Mouse (Mus musculus) lung, embryonic 14.5 days (tissue): ENCODE measurements at regions not wholly inside any gene's neighbourhood (a gene's known extent, or its start where the extent isn't known, plus 50 kb on each side); places are given as distances from the start of the nearest gene placed in this dataset.

Experiments used
- ATAC-seq: fragments of 200-750 bp; cut with Nextera tagmentation; 2 replicates; pipeline ENCODE4 v1.8.0; 2017; ENCODE audit warnings: mild to moderate bottlenecking, moderate TSS enrichment, moderate library complexity; ENCODE audit not compliant: insufficient read depth
- DNase-seq: peaks from one replicate; pipeline ENCODE4 v3.0.0-alpha.2; 2015
- H3K27ac ChIP-seq: fragments of 300-500 bp; sonication (generic); 2 replicates; pipeline ENCODE4 v1.5.1; 2014; ENCODE audit warnings: low read depth, mild to moderate bottlenecking, moderate library complexity
- H3K27me3 ChIP-seq: fragments of 300-500 bp; sonication (generic); 2 replicates; pipeline ENCODE4 v1.6.1; 2014; ENCODE audit warnings: low read length, control low read depth; ENCODE audit not compliant: insufficient read depth
- H3K36me3 ChIP-seq: fragments of 300-500 bp; sonication (generic); 2 replicates; pipeline ENCODE4 v1.6.1; 2014; ENCODE audit warnings: control low read depth; ENCODE audit not compliant: insufficient read depth
- H3K4me1 ChIP-seq: fragments of 300-500 bp; sonication (generic); 2 replicates; pipeline ENCODE4 v1.6.1; 2014; ENCODE audit warnings: antibody characterized with exemption, control low read depth; ENCODE audit not compliant: insufficient read depth
- H3K4me2 ChIP-seq: fragments of 300-500 bp; sonication (generic); 2 replicates; pipeline ENCODE4 v1.6.1; 2014; ENCODE audit warnings: mild to moderate bottlenecking
- H3K4me3 ChIP-seq: fragments of 300-500 bp; sonication (generic); 2 replicates; pipeline ENCODE4 v1.5.1; 2014; ENCODE audit warnings: low read depth, low read length
- H3K9ac ChIP-seq: fragments of 300-500 bp; sonication (generic); 2 replicates; pipeline ENCODE4 v1.6.1; 2014
- H3K9me3 ChIP-seq: fragments of 300-500 bp; sonication (generic); 2 replicates; pipeline ENCODE4 v1.6.1; 2016; ENCODE audit warnings: low read depth, low read length, control low read depth
- CTCF ChIP-seq: IDR thresholded peaks from 2 replicates; pipeline ENCODE4 v1.5.1; 2016; ENCODE audit warnings: antibody characterized with exemption, low read depth
- WGBS: fragments of 180-500 bp; shearing (Covaris S2); extraction: QIAGEN DNeasy Blood & Tissue Kit; methylation state at CpG from one replicate; pipeline ENCODE4 v1.1.7; 2014; 5-methylcytosine and 5-hydroxymethylcytosine counted together

- Histone ChIP-seq H3K4me3 (no peak overlapping the region), H3K36me3 (no peaks in the 10 kb centered on the region), H3K27me3 (peaks cover 20% of the 10 kb centered on the region), H3K4me1 (peaks cover 7% of the 10 kb centered on the region; the same call in 1 of the 2 replicates), H3K4me2 (no peak overlapping the region), H3K27ac (0 out of 2 replicates have a peak overlapping the region, but pooled peaks have one; percentile 38), H3K9ac (no peak overlapping the region), H3K9me3 (no peaks in the 10 kb centered on the region)
- peak; percentile 86 for DNase-seq
- no peak for TF ChIP-seq CTCF
- 57% methylated on average over 8 of the region's 8 CpGs for WGBS
- ATAC-seq, result peak; percentile 76
Observed at GRCm38 (mm10) chr4:124446615-124447014, 164.0 kb downstream of the 3100002H09Rik start.

- Histone ChIP-seq H3K9ac (no peak overlapping the region), H3K27me3 (peaks cover 25% of the 10 kb centered on the region), H3K4me2 (no peak overlapping the region), H3K4me1 (peaks cover 7% of the 10 kb centered on the region; the same call in 1 of the 2 replicates), H3K9me3 (no peaks in the 10 kb centered on the region), H3K36me3 (no peaks in the 10 kb centered on the region), H3K4me3 (no peak overlapping the region), H3K27ac (no peak overlapping the region)
- TF ChIP-seq CTCF, result no peak
- ATAC-seq, result no peak
- 3% methylated on average over 10 of the region's 10 CpGs for WGBS
- DNase-seq, result no peak
Observed at GRCm38 (mm10) chr4:124443613-124444108, 166.9 kb downstream of the 3100002H09Rik start.

- no peak for TF ChIP-seq CTCF
- H3K4me1 ChIP-seq, result peaks cover 7% of the 10 kb centered on the region; the same call in 1 of the 2 replicates
- no peaks in the 10 kb centered on the region for H3K9me3 ChIP-seq
- H3K36me3 ChIP-seq, result no peaks in the 10 kb centered on the region
- DNase-seq (no peak), ATAC-seq (no peak)
- H3K4me2 ChIP-seq, result no peak overlapping the region
- H3K27me3 ChIP-seq, result peaks cover 25% of the 10 kb centered on the region
- H3K27ac ChIP-seq, result no peak overlapping the region
- H3K4me3 ChIP-seq, result no peak overlapping the region
- WGBS, result 13% methylated on average over 10 of the region's 10 CpGs
- H3K9ac ChIP-seq, result no peak overlapping the region
Observed at GRCm38 (mm10) chr4:124443130-124443503, 167.5 kb downstream of the 3100002H09Rik start.

- DNase-seq (no peak), ATAC-seq (no peak)
- Histone ChIP-seq H3K27me3 (peaks cover 25% of the 10 kb centered on the region), H3K4me1 (peaks cover 7% of the 10 kb centered on the region; the same call in 1 of the 2 replicates), H3K9me3 (no peaks in the 10 kb centered on the region), H3K9ac (no peak overlapping the region), H3K4me3 (no peak overlapping the region), H3K4me2 (no peak overlapping the region), H3K27ac (no peak overlapping the region), H3K36me3 (no peaks in the 10 kb centered on the region)
- 12% methylated on average over 10 of the region's 10 CpGs for WGBS
- no peak for TF ChIP-seq CTCF
Observed at GRCm38 (mm10) chr4:124442491-124443129, 168.0 kb downstream of the 3100002H09Rik start.

GRCm38 (mm10) chr4:124441737-124442487, 168.7 kb downstream of the 3100002H09Rik start:
- peaks cover 7% of the 10 kb centered on the region; the same call in 1 of the 2 replicates for H3K4me1 ChIP-seq
- peak; percentile 30; the same call in 1 of the 2 replicates for TF ChIP-seq CTCF
- peaks cover 25% of the 10 kb centered on the region for H3K27me3 ChIP-seq
- no peak overlapping the region for H3K4me2 ChIP-seq
- no peaks in the 10 kb centered on the region for H3K36me3 ChIP-seq
- H3K9ac ChIP-seq, result no peak overlapping the region
- ATAC-seq, result no peak
- peak; percentile 24 for DNase-seq
- H3K4me3 ChIP-seq, result no peak overlapping the region
- H3K9me3 ChIP-seq, result no peaks in the 10 kb centered on the region
- 35% methylated on average over 15 of the region's 15 CpGs for WGBS
- no peak overlapping the region for H3K27ac ChIP-seq

GRCm38 (mm10) chr4:124435040-124435434, 175.6 kb downstream of the 3100002H09Rik start:
- no peak for DNase-seq

More at GRCm38 (mm10) chr4:124435040-124435434, 175.6 kb downstream of the 3100002H09Rik start:
- no peaks in the 10 kb centered on the region for H3K36me3 ChIP-seq
- WGBS, result 40% methylated on average over 12 of the region's 12 CpGs
- peaks cover 6% of the 10 kb centered on the region; the same call in 1 of the 2 replicates for H3K27me3 ChIP-seq
- no peak for ATAC-seq
- no peak overlapping the region for H3K9ac ChIP-seq
- H3K4me3 ChIP-seq, result no peak overlapping the region
- no peak overlapping the region for H3K4me2 ChIP-seq
- TF ChIP-seq CTCF, result no peak
- no peaks in the 10 kb centered on the region for H3K9me3 ChIP-seq
- H3K4me1 ChIP-seq, result 0 out of 2 replicates have a peak, but pooled peaks cover 3% of the 10 kb centered on the region
- H3K27ac ChIP-seq, result no peak overlapping the region
